Mouse (Mus musculus) heart, postnatal 0 days (tissue): ENCODE results near the gene Ddx10. TPM values are rescaled to one million over a fixed set of nuclear protein-coding genes. Genes with fewer than 3 reads are reported as not detected.

ENCODE experiments used
- ATAC-seq: fragments of 200-750 bp; cut with Nextera tagmentation; 2 replicates; pipeline ENCODE4 v1.8.0; 2017; ENCODE audit warnings: low read depth, moderate number of reproducible peaks, moderate library complexity; ENCODE audit not compliant: insufficient read depth
- DNase-seq: peaks from one replicate; pipeline ENCODE4 v3.0.0-alpha.2; 2016; ENCODE audit warnings: low spot score
- H3K27ac ChIP-seq: fragments of 300-500 bp; sonication (generic); 2 replicates; pipeline ENCODE4 v1.5.1; 2014; ENCODE audit warnings: low read depth, mild to moderate bottlenecking
- H3K27me3 ChIP-seq: fragments of 300-500 bp; sonication (generic); 2 replicates; pipeline ENCODE4 v1.6.1; 2014; ENCODE audit warnings: low read length, mixed read lengths; ENCODE audit not compliant: control insufficient read depth, insufficient read depth
- H3K36me3 ChIP-seq: fragments of 300-500 bp; sonication (generic); replicated peaks from 2 replicates; pipeline ENCODE4 v1.6.1; 2014; ENCODE audit warnings: low read length, mixed read lengths; ENCODE audit not compliant: control insufficient read depth, insufficient read depth
- H3K4me1 ChIP-seq: fragments of 300-500 bp; sonication (generic); 2 replicates; pipeline ENCODE4 v1.6.1; 2014; ENCODE audit warnings: antibody characterized with exemption; ENCODE audit not compliant: control insufficient read depth, insufficient read depth
- H3K4me2 ChIP-seq: fragments of 300-500 bp; sonication (generic); 2 replicates; pipeline ENCODE4 v1.6.1; 2014; ENCODE audit warnings: low read depth, mild to moderate bottlenecking, low read length, moderate library complexity
- H3K4me3 ChIP-seq: fragments of 300-500 bp; sonication (generic); 2 replicates; pipeline ENCODE4 v1.5.1; 2014; ENCODE audit warnings: low read depth, low read length
- H3K9ac ChIP-seq: fragments of 300-500 bp; sonication (generic); replicated peaks from 2 replicates; pipeline ENCODE4 v1.6.1; 2014; ENCODE audit warnings: low read depth, low read length, mixed read lengths
- H3K9me3 ChIP-seq: fragments of 300-500 bp; sonication (generic); replicated peaks from 2 replicates; pipeline ENCODE4 v1.6.1; 2016; ENCODE audit warnings: low read length; ENCODE audit not compliant: control insufficient read depth
- CTCF ChIP-seq: IDR thresholded peaks from 2 replicates; pipeline ENCODE4 v1.5.1; 2016; ENCODE audit warnings: antibody characterized with exemption, control low read depth, low read depth
- EP300 ChIP-seq: IDR thresholded peaks from 2 replicates; pipeline ENCODE4 v1.6.1; 2016; ENCODE audit warnings: antibody characterized with exemption, low read depth
- WGBS: fragments of 180-500 bp; shearing (Covaris S2); extraction: QIAGEN DNeasy Blood & Tissue Kit; methylation state at CpG from one replicate; pipeline ENCODE4 v1.1.7; 2014; 5-methylcytosine and 5-hydroxymethylcytosine counted together
- polyA plus RNA-seq: library from polyadenylated mRNA; unstranded; fragments of >200 nt; fragmentation: Nextera tagmentation; extraction: Ambion mirVana; gene quantifications from 2 replicates; pipeline ENCODE4 v1.2.1, GENCODE M21; 2015
- total RNA-seq: library from RNA; depleted of rRNA; stranded (reverse); fragments of >200 nt; gene quantifications from 2 replicates; pipeline ENCODE4 v1.2.3, GENCODE M21; 2014; ENCODE audit warnings: low replicate concordance

Gene Ddx10
- total and polyA plus RNA-seq, 2 experiments from 2014 or later, result 4.8 to 10.8 TPM

GRCm38 (mm10) chr9:53272714-53273113, 24.9 kb upstream of the Ddx10 start:
- H3K4me2 ChIP-seq, result no peak overlapping the region
- no peak overlapping the region for H3K4me3 ChIP-seq
- no peaks in the 10 kb centered on the region for H3K4me1 ChIP-seq
- no peak for DNase-seq
- H3K27me3 ChIP-seq, result no peaks in the 10 kb centered on the region
- no peak for ATAC-seq
- no peaks in the 10 kb centered on the region for H3K36me3 ChIP-seq
- WGBS, result 87% methylated on average over 4 of the region's 4 CpGs
- no peak overlapping the region for H3K9ac ChIP-seq
- H3K9me3 ChIP-seq, result no peaks in the 10 kb centered on the region
- no peak overlapping the region for H3K27ac ChIP-seq
- no peak for TF ChIP-seq EP300

- Histone ChIP-seq H3K4me3 (no peak overlapping the region), H3K27ac (peak overlapping the region; percentile 14; the same call in 1 of the 2 replicates), H3K4me1 (no peaks in the 10 kb centered on the region), H3K27me3 (no peaks in the 10 kb centered on the region), H3K9ac (no peak overlapping the region), H3K4me2 (no peak overlapping the region), H3K36me3 (no peaks in the 10 kb centered on the region), H3K9me3 (no peaks in the 10 kb centered on the region)
- TF ChIP-seq EP300 (no peak), CTCF (no peak)
- 53% methylated on average over 5 of the region's 5 CpGs for WGBS
- ATAC-seq, result no peak
- DNase-seq, result no peak
Measured at GRCm38 (mm10) chr9:53272207-53272606, 24.4 kb upstream of the Ddx10 start.

GRCm38 (mm10) chr9:53271281-53272022, 23.6 kb upstream of the Ddx10 start:
- Histone ChIP-seq H3K27me3 (no peaks in the 10 kb centered on the region), H3K36me3 (no peaks in the 10 kb centered on the region), H3K9me3 (no peaks in the 10 kb centered on the region), H3K4me1 (no peaks in the 10 kb centered on the region), H3K9ac (no peak overlapping the region), H3K4me2 (no peak overlapping the region), H3K4me3 (no peak overlapping the region), H3K27ac (no peak overlapping the region)
- no peak for DNase-seq
- 39% methylated on average over 5 of the region's 5 CpGs for WGBS
- TF ChIP-seq CTCF, result no peak
- no peak for TF ChIP-seq EP300
- no peak for ATAC-seq

GRCm38 (mm10) chr9:53269466-53269755, 21.6 kb upstream of the Ddx10 start:
- Histone ChIP-seq H3K27ac (no peak overlapping the region), H3K9me3 (no peaks in the 10 kb centered on the region), H3K9ac (no peak overlapping the region), H3K4me3 (no peak overlapping the region), H3K4me1 (peaks cover 3% of the 10 kb centered on the region; the same call in 1 of the 2 replicates), H3K27me3 (no peaks in the 10 kb centered on the region), H3K36me3 (no peaks in the 10 kb centered on the region), H3K4me2 (no peak overlapping the region)
- DNase-seq (no peak), ATAC-seq (no peak)
- WGBS, result 83% methylated on average over 5 of the region's 5 CpGs
- TF ChIP-seq EP300 (no peak), CTCF (no peak)

GRCm38 (mm10) chr9:53268731-53269465, 21.0 kb upstream of the Ddx10 start:
- H3K4me2 ChIP-seq, result no peak overlapping the region
- H3K9me3 ChIP-seq, result no peaks in the 10 kb centered on the region
- 58% methylated on average over 5 of the region's 5 CpGs for WGBS
- TF ChIP-seq EP300, result no peak
- peak; percentile 55 for TF ChIP-seq CTCF
- no peak for DNase-seq
- no peaks in the 10 kb centered on the region for H3K27me3 ChIP-seq
- ATAC-seq, result no peak
- H3K4me3 ChIP-seq, result no peak overlapping the region
- H3K36me3 ChIP-seq, result no peaks in the 10 kb centered on the region
- no peak overlapping the region for H3K27ac ChIP-seq
- no peak overlapping the region for H3K9ac ChIP-seq
- peaks cover 6% of the 10 kb centered on the region; the same call in 1 of the 2 replicates for H3K4me1 ChIP-seq
